Mouse (Mus musculus) intestine, embryonic 14.5 days (tissue): ENCODE results near the gene Scrn3. TPM values are rescaled to one million over a fixed set of nuclear protein-coding genes. Genes with fewer than 3 reads are reported as not detected.

Experiments used
- ATAC-seq: fragments of 200-750 bp; cut with Nextera tagmentation; replicated peaks from 2 replicates; pipeline ENCODE4 v1.8.0; 2017; ENCODE audit warnings: low read depth, moderate number of reproducible peaks, moderate TSS enrichment, moderate library complexity; ENCODE audit not compliant: low FRiP score, low TSS enrichment
- DNase-seq: peaks from one replicate; pipeline ENCODE4 v3.0.0-alpha.2; 2018; ENCODE audit warnings: low spot score
- H3K27ac ChIP-seq: fragments of 300-500 bp; sonication (generic); 2 replicates; pipeline ENCODE4 v1.5.1; 2014; ENCODE audit warnings: low read depth, mild to moderate bottlenecking, control low read depth
- H3K27me3 ChIP-seq: fragments of 300-500 bp; sonication (generic); replicated peaks from 2 replicates; pipeline ENCODE4 v1.6.1; 2014; ENCODE audit warnings: low read length, control low read depth; ENCODE audit not compliant: control insufficient read depth, insufficient read depth
- H3K36me3 ChIP-seq: fragments of 300-500 bp; sonication (generic); 2 replicates; pipeline ENCODE4 v1.6.1; 2014; ENCODE audit warnings: low read length, control low read depth; ENCODE audit not compliant: control insufficient read depth, insufficient read depth
- H3K4me1 ChIP-seq: fragments of 300-500 bp; sonication (generic); replicated peaks from 2 replicates; pipeline ENCODE4 v1.6.1; 2014; ENCODE audit warnings: low read length, control low read depth, mixed read lengths; ENCODE audit not compliant: control insufficient read depth, insufficient read depth
- H3K4me2 ChIP-seq: fragments of 300-500 bp; sonication (generic); 2 replicates; pipeline ENCODE4 v1.6.1; 2014; ENCODE audit warnings: low read length
- H3K4me3 ChIP-seq: fragments of 300-500 bp; sonication (generic); 2 replicates; pipeline ENCODE4 v1.5.1; 2014; ENCODE audit warnings: low read depth, low read length, control low read depth, mixed read lengths
- H3K9ac ChIP-seq: fragments of 300-500 bp; sonication (generic); 2 replicates; pipeline ENCODE4 v1.6.1; 2014; ENCODE audit warnings: mild to moderate bottlenecking, low read length
- H3K9me3 ChIP-seq: fragments of 300-500 bp; sonication (generic); 2 replicates; pipeline ENCODE4 v1.6.1; 2016; ENCODE audit warnings: low read length, control low read depth; ENCODE audit not compliant: control insufficient read depth
- WGBS: fragments of 180-500 bp; shearing (Covaris S2); extraction: QIAGEN DNeasy Blood & Tissue Kit; methylation state at CpG from one replicate; pipeline ENCODE4 v1.1.7; 2014; 5-methylcytosine and 5-hydroxymethylcytosine counted together
- polyA plus RNA-seq: library from polyadenylated mRNA; unstranded; fragments of >200 nt; fragmentation: Nextera tagmentation; extraction: Ambion mirVana; gene quantifications from 2 replicates; pipeline ENCODE4 v1.2.1, GENCODE M21; 2014

The Scrn3 gene
- polyA plus RNA-seq, 1 experiment from 2014 or later = 12.6 TPM

GRCm38 (mm10) chr2:73378326-73378725, 65.9 kb downstream of the Scrn3 start:
- no peak overlapping the region for H3K4me2 ChIP-seq
- DNase-seq = no peak
- no peaks in the 10 kb centered on the region for H3K4me1 ChIP-seq
- ATAC-seq = no peak
- H3K4me3 ChIP-seq = no peak overlapping the region
- H3K36me3 ChIP-seq = no peaks in the 10 kb centered on the region
- H3K9ac ChIP-seq = no peak overlapping the region
- no peaks in the 10 kb centered on the region for H3K9me3 ChIP-seq
- no peak overlapping the region for H3K27ac ChIP-seq
- H3K27me3 ChIP-seq = no peaks in the 10 kb centered on the region
- WGBS = 85% methylated on average over 5 of the region's 5 CpGs

DNA sequence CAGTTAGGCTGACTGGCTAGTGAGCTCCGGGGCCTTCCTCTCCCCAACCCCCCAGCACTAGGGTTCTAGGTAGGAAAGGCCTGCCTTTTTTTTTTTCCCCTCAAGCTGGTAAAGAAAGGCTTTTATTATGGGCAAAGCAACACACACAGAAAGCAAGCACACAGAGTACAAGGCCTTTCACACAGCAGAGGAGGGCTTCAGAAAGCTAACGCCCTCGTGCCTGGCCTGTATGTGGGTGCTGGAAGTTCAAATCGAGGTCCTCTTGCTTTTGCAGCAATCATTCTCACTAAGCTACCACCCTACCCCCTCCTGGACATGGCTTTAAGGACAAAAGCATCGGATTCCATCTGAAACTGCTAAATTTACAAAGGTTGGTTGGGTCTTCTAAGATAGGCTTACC, 67.3 kb downstream of the Scrn3 start:
- Histone ChIP-seq H3K4me1 (no peaks in the 10 kb centered on the region), H3K4me2 (no peak overlapping the region), H3K9me3 (no peaks in the 10 kb centered on the region), H3K27ac (no peak overlapping the region), H3K36me3 (no peaks in the 10 kb centered on the region), H3K4me3 (no peak overlapping the region), H3K27me3 (peaks cover 1% of the 10 kb centered on the region; the same call in 1 of the 2 replicates), H3K9ac (no peak overlapping the region)
- 78% methylated on average over 5 of the region's 5 CpGs for WGBS
- DNase-seq = no peak
- no peak for ATAC-seq

GRCm38 (mm10) chr2:73380298-73380975, 68.0 kb downstream of the Scrn3 start:
- no peak overlapping the region for H3K9ac ChIP-seq

GRCm38 (mm10) chr2:73385172-73385571, 72.8 kb downstream of the Scrn3 start:
- Histone ChIP-seq H3K27ac (no peak overlapping the region), H3K4me3 (no peak overlapping the region), H3K4me2 (no peak overlapping the region; the same call in 1 of the 2 replicates), H3K9me3 (no peaks in the 10 kb centered on the region), H3K9ac (no peak overlapping the region), H3K36me3 (no peaks in the 10 kb centered on the region), H3K27me3 (peaks cover 2% of the 10 kb centered on the region; the same call in 1 of the 2 replicates), H3K4me1 (no peaks in the 10 kb centered on the region)
- ATAC-seq (no peak), DNase-seq (no peak)
- 81% methylated on average over 4 of the region's 4 CpGs for WGBS

More at GRCm38 (mm10) chr2:73380298-73380975, 68.0 kb downstream of the Scrn3 start:
- DNase-seq = no peak
- whole genome bisulfite sequencing = 70% methylated on average over 9 of the region's 9 CpGs
- Histone ChIP-seq H3K4me3 (no peak overlapping the region), H3K36me3 (no peaks in the 10 kb centered on the region), H3K9me3 (no peaks in the 10 kb centered on the region), H3K4me1 (no peaks in the 10 kb centered on the region), H3K27ac (no peak overlapping the region), H3K27me3 (peaks cover 2% of the 10 kb centered on the region; the same call in 1 of the 2 replicates), H3K4me2 (no peak overlapping the region)
- no peak for ATAC-seq

DNA sequence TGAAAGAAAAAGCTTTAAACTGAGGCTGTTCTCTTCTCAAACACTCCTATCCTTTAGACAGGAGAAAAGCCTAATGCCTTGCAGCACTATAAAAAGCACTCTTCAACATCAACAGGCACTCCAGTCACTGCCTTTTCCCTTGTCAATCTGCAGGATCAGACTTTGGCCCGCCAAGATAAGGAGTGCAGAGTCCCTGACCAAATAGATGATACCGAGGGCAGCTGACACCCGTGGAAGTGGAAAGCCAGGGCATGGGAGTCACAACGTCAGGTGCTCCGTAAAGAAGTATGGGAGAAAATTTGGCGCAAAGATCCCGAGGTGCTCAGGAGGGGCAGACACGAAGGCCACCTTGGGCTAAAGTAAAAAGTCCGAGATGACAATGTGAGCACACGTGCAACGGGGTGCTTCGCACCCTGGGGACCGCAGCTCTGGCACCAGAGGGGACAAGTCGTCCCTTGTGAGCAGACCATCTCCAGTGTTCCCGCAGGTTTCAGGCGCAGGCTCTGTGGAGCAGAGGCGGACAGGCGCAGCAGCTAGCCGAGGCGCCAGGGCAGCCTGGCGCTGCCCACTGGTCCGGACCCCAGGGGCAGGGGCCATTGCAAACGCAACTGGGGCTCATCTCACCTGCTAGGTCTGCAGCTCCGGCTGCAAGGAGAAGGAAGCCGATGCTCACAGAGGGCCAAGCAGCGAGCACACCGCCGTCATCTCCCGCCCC, 73.4 kb downstream of the Scrn3 start:
- H3K27me3 ChIP-seq = peaks cover 2% of the 10 kb centered on the region; the same call in 1 of the 2 replicates
- H3K27ac ChIP-seq = no peak overlapping the region
- H3K9me3 ChIP-seq = no peaks in the 10 kb centered on the region
- no peak for DNase-seq
- WGBS = 3% methylated on average over 29 of the region's 29 CpGs
- ATAC-seq = no peak; the same call in 1 of the 2 replicates
- H3K4me1 ChIP-seq = no peaks in the 10 kb centered on the region
- H3K4me3 ChIP-seq = peak overlapping the region; percentile 68
- peak overlapping the region; percentile 43 for H3K9ac ChIP-seq
- no peaks in the 10 kb centered on the region for H3K36me3 ChIP-seq
- peak overlapping the region; percentile 88 for H3K4me2 ChIP-seq

DNA sequence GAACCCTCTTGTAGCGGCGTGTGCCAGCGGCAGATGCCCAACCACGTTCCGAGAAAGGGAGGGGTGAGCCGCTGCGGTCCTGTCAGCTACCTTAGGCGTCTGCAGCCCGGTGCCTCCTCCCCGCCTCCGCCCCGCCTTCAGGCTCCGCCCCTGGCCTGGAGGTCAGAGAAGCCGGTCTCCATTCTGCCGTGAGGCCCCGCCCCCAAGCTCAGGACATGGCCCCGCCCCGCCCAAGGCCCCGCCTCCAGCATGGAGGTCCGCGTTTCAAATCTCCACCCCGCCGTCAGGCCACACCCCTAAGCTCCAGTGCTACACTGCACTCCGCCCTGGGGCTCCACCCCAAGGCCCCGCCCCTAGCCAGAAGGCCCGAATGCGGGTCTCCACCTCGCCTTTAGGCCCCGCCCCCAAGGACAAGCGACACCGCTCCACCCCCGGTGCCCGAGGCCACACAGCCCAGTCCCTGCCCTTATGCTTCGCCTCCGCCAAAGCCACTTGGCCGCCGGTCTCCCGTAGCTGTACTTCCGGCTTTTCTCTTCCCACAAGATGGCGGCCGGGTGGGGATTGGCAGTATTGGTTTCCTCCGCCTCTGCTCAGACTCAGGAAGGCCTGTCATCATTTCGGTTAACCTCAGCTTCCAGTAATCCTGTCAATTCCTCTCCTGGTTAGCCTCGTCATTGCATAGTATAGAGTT, 74.1 kb downstream of the Scrn3 start, which contains the start of gene Gpr155:
TSS of gene Gpr155 (minus strand) at position 217 of the 691 bp plus-strand sequence.
- H3K9me3 ChIP-seq = no peaks in the 10 kb centered on the region
- 1% methylated on average over 40 of the region's 44 CpGs for WGBS
- no peaks in the 10 kb centered on the region for H3K4me1 ChIP-seq
- peak within 1 kb of the TSS; percentile 43 for H3K9ac ChIP-seq
- peak within 1 kb of the TSS; percentile 63; the same call in 1 of the 2 replicates for H3K27ac ChIP-seq
- peaks cover 2% of the 10 kb centered on the region; the same call in 1 of the 2 replicates for H3K27me3 ChIP-seq
- DNase-seq = peak; percentile 99
- H3K36me3 ChIP-seq = no peaks in the 10 kb centered on the region
- peak within 1 kb of the TSS; percentile 68 for H3K4me3 ChIP-seq
- H3K4me2 ChIP-seq = peak within 1 kb of the TSS; percentile 88
- ATAC-seq = peak; percentile 99

Other genes with a start within 250 kb of the Scrn3 start
- gene Ola1, start 93.7 kb upstream of the Scrn3 start, polyA plus RNA-seq = 92.0 and 94.6 TPM in 2 replicates
- not detected in 2 replicates for gene Sp9, start 40.7 kb upstream of the Scrn3 start, polyA plus RNA-seq
- 22.3 and 24.5 TPM in 2 replicates for gene Cir1, start 100 bp downstream of the Scrn3 start, polyA plus RNA-seq
- gene Gpr155, start 74.0 kb downstream of the Scrn3 start, polyA plus RNA-seq = 5.0 and 7.1 TPM in 2 replicates
- gene Wipf1, start 217.1 kb downstream of the Scrn3 start, polyA plus RNA-seq = 13.6 and 14.4 TPM in 2 replicates